ENCODE assay signal across 8 mouse cellular contexts in genomic region chr10:32889652-32890506, GRCm38 (mm10). TPM values are rescaled to one million over a fixed set of nuclear protein-coding genes. Genes with fewer than 3 reads are reported as not detected.
DNase-seq lines count a peak whose midpoint lies in the region; ATAC-seq and TF ChIP-seq lines count a peak whose summit lies in the region.

Gene Nkain2 (minus strand): TSS chr10:32890462.

- H3K4me2 ChIP-seq in intestine, embryonic 16.5 days (ENCODE audit: low read depth, low read length): peak within 1 kb of the TSS; percentile 98
- peak within 1 kb of the TSS; percentile 56 for H3K4me2 ChIP-seq in myocyte (ENCODE audit: low read depth)

- DNase-seq in adrenal gland, postnatal 36 days: peak; percentile 7 to 10
- peak; percentile 75 for DNase-seq in embryo, embryonic 10.5 days (ENCODE audit: low spot score)
- DNase-seq in gastrocnemius, postnatal 14 days: peak; percentile 40
- DNase-seq in left cerebral cortex, postnatal 25 days (ENCODE audit: low spot score in 2 of 2): peak; percentile 72 to 74
- peak; percentile 7 to 41 for DNase-seq in urinary bladder, adult 18-20 months (ENCODE audit: low spot score in 2 of 2)

- no peaks in the 10 kb centered on the region for H3K4me1 ChIP-seq in intestine, embryonic 16.5 days (ENCODE audit: control insufficient read depth, insufficient read depth, low read length)

- peak within 1 kb of the TSS; percentile 70 for H3K4me3 ChIP-seq in intestine, embryonic 16.5 days (ENCODE audit: low read length)
- H3K4me3 ChIP-seq in myocyte: peak within 1 kb of the TSS; percentile 27

- H3K9ac ChIP-seq in intestine, embryonic 16.5 days (ENCODE audit: low read depth, low read length): peak within 1 kb of the TSS; percentile 69

- no peak within 1 kb of the TSS for H3K27ac ChIP-seq in intestine, embryonic 16.5 days (ENCODE audit: low read length)

- H3K9me3 ChIP-seq in intestine, embryonic 16.5 days (ENCODE audit: control insufficient read depth, low read length): no peaks in the 10 kb centered on the region

- H3K27me3 ChIP-seq in intestine, embryonic 16.5 days (replicated peaks; ENCODE audit: control insufficient read depth, insufficient read depth, low read length): no peaks in the 10 kb centered on the region
- H3K27me3 ChIP-seq in myocyte (ENCODE audit: control insufficient read depth, insufficient read depth, insufficient read length): no peaks in the 10 kb centered on the region

- intact Hi-C loops in gastrocnemius, postnatal 14 days (cut with DNase I; ENCODE audit: low total_unique reads): no loop called here
- intact Hi-C loops in left cerebral cortex, postnatal 25 days (cut with DNase I): loop anchor here (5.0 to 10.0 kb wide), 3 partner anchors 183 to 1425 kb away; no protein-coding TSS in a partner anchor

- H3K36me3 ChIP-seq in intestine, embryonic 16.5 days (ENCODE audit: control insufficient read depth, insufficient read depth, low read length): no peaks in the 10 kb centered on the region
- H3K36me3 ChIP-seq in myocyte (ENCODE audit: control insufficient read depth, insufficient read depth): no peaks in the 10 kb centered on the region

- ATAC-seq in intestine, embryonic 16.5 days: peak; percentile 85
- no peak; the same call in 1 of the 2 replicates for ATAC-seq in granulocyte monocyte progenitor cell, adult 5-6 weeks (replicated peaks; ENCODE audit: poor library complexity, severe bottlenecking)

- no peaks in the 10 kb centered on the region for H3K79me2 ChIP-seq in myocyte (ENCODE audit: control insufficient read depth, insufficient read depth)

- H3ac ChIP-seq in myocyte (ENCODE audit: control insufficient read depth, insufficient read length): peak within 1 kb of the TSS; percentile 38

- peak; percentile 45 for TF ChIP-seq POLR2A in myocyte (IDR thresholded peaks at IDR 0.05; ENCODE audit: insufficient read length, low read depth)

- under 1% methylated on average over 60 of the region's 81 CpGs for WGBS in intestine, embryonic 16.5 days

TF ChIP-seq in myocyte, 11 proteins besides CTCF, POLR2A, EP300 and RAD21:
- TF ChIP-seq MYOD1 (IDR thresholded peaks at IDR 0.05; ENCODE audit: control insufficient read depth in 1 of 3, insufficient read length in 2 of 3, low read depth in 2 of 3) (peak in 1 of 3 experiments; percentile 58), POLR2AphosphoS2 (IDR thresholded peaks at IDR 0.05; ENCODE audit: insufficient read length, low read depth) (no peak), MYOG (IDR thresholded peaks at IDR 0.05; ENCODE audit: control insufficient read depth in 1 of 3, insufficient read depth in 1 of 3, insufficient read length in 2 of 3, low read depth in 2 of 3) (peak in 2 of 3 experiments; percentile 31 to 49)

RNA-seq across cellular contexts. Expression of gene Nkain2, which starts in this region (rescaled TPM):
- total RNA-seq in adrenal gland, postnatal 36 days (2021): under 1 TPM; 0.17 to 0.26 TPM
- under 1 TPM; 0.90 to 1.00 TPM for total RNA-seq in gastrocnemius, postnatal 14 days (2021)
- 0.28 and 0.61 TPM in 2 replicates for polyA plus RNA-seq in intestine, embryonic 16.5 days (2015; fragmentation: Nextera tagmentation; extraction: Ambion mirVana)
- total RNA-seq in left cerebral cortex, postnatal 25 days (2021): 10 to 100 TPM; 30.0 to 30.2 TPM
- polyA plus RNA-seq in myocyte (2012; fragmentation: generic; extraction: Trizol): 0.36 TPM
- total RNA-seq in granulocyte monocyte progenitor cell, adult 5-6 weeks (2014; fragmentation: Nextera tagmentation): not detected in 2 replicates
- total RNA-seq in granulocyte monocyte progenitor cell, adult 5-6 weeks (2017): not detected in 2 replicates

Comparison
In these comparisons a context has a peak if more than half of its experiments do, and no peak if none do; other contexts are left out.
1. RNA of gene Nkain2 (total RNA-seq): 30.0 to 30.2 TPM in left cerebral cortex, postnatal 25 days; 0.90 to 1.00 TPM in gastrocnemius, postnatal 14 days, 0.17 to 0.26 TPM in adrenal gland, postnatal 36 days and not detected in granulocyte monocyte progenitor cell, adult 5-6 weeks; every median in the first group is over 10 times any median in the second.
2. Peak in DNase-seq in adrenal gland, postnatal 36 days; RNA of the gene not detected or under 1 TPM.
3. Peak in DNase-seq in gastrocnemius, postnatal 14 days; RNA of the gene not detected or under 1 TPM.
4. Peak in ATAC-seq, H3K4me3 ChIP-seq, H3K9ac ChIP-seq and H3K4me2 ChIP-seq in intestine, embryonic 16.5 days; RNA of the gene not detected or under 1 TPM.
5. DNase-seq: peak in every context shown above with its lines; median percentile 75 in embryo, embryonic 10.5 days; 73 in left cerebral cortex, postnatal 25 days; 40 in gastrocnemius, postnatal 14 days; 24 in urinary bladder, adult 18-20 months; 8 in adrenal gland, postnatal 36 days.